Mouse (Mus musculus): ENCODE data around the gene Abcc1.

GRCm38 (mm10) chr16:14344967-14345366 is 16.4 kb upstream of the Abcc1 start:
- TF ChIP-seq CTCF (IDR thresholded peaks at IDR 0.05; ENCODE audit: low read depth): no peak
- TF ChIP-seq EP300 (IDR thresholded peaks at IDR 0.05; ENCODE audit: low read depth): no peak

Data from heart, postnatal 0 days (tissue).